Mouse (Mus musculus): ENCODE measurements at regions not wholly inside any gene's neighbourhood (a gene's known extent, or its start where the extent isn't known, plus 50 kb on each side); places are given as distances from the start of the nearest gene placed in this dataset.
"Not testable (repeated sequence)": the region's sequence is repeated elsewhere in the genome, so short reads cannot be mapped to it uniquely, and the experiment has no call there.

GRCm38 (mm10) chr8:86255431-86255830 lies 325.1 kb downstream of the Abcc12 start:
- Histone ChIP-seq H3K9me3 (ENCODE audit: low read length) (no peaks in the 10 kb centered on the region), H3K27me3 (ENCODE audit: insufficient read depth, low read length) (no peaks in the 10 kb centered on the region), H3K4me3 (replicated peaks; ENCODE audit: low read length) (no peak overlapping the region), H3K4me1 (replicated peaks; ENCODE audit: low read depth, low read length) (no peaks in the 10 kb centered on the region), H3K36me3 (ENCODE audit: insufficient read depth, low read length) (no peaks in the 10 kb centered on the region)
- TF ChIP-seq CTCF (conservative IDR thresholded peaks at IDR 0.05; ENCODE audit: low read length) (no peak), POU5F1 (IDR thresholded peaks at IDR 0.05; ENCODE audit: borderline replicate concordance, low read length) (no peak), NANOG (IDR thresholded peaks at IDR 0.05; ENCODE audit: borderline replicate concordance, low read length) (no peak)

- Histone ChIP-seq H3K4me3 (replicated peaks; ENCODE audit: low read length) (no peak overlapping the region), H3K27me3 (ENCODE audit: insufficient read depth, low read length) (no peaks in the 10 kb centered on the region), H3K9me3 (ENCODE audit: low read length) (no peaks in the 10 kb centered on the region), H3K36me3 (ENCODE audit: insufficient read depth, low read length) (no peaks in the 10 kb centered on the region), H3K4me1 (replicated peaks; ENCODE audit: low read depth, low read length) (no peaks in the 10 kb centered on the region)
- TF ChIP-seq POU5F1 (IDR thresholded peaks at IDR 0.05; ENCODE audit: borderline replicate concordance, low read length) (no peak), CTCF (conservative IDR thresholded peaks at IDR 0.05; ENCODE audit: low read length) (no peak), NANOG (IDR thresholded peaks at IDR 0.05; ENCODE audit: borderline replicate concordance, low read length) (no peak)
These were observed 325.8 kb downstream of the Abcc12 start for GRCm38 (mm10) chr8:86254680-86255079.

GRCm38 (mm10) chr8:86252696-86253355 lies 327.7 kb downstream of the Abcc12 start:
- Histone ChIP-seq H3K9me3 (ENCODE audit: low read length) (no peaks in the 10 kb centered on the region), H3K4me3 (replicated peaks; ENCODE audit: low read length) (no peak overlapping the region), H3K27me3 (ENCODE audit: insufficient read depth, low read length) (no peaks in the 10 kb centered on the region), H3K4me1 (replicated peaks; ENCODE audit: low read depth, low read length) (no peaks in the 10 kb centered on the region), H3K36me3 (ENCODE audit: insufficient read depth, low read length) (no peaks in the 10 kb centered on the region)
- TF ChIP-seq CTCF (conservative IDR thresholded peaks at IDR 0.05; ENCODE audit: low read length) (no peak), POU5F1 (IDR thresholded peaks at IDR 0.05; ENCODE audit: borderline replicate concordance, low read length) (no peak), NANOG (IDR thresholded peaks at IDR 0.05; ENCODE audit: borderline replicate concordance, low read length) (no peak)

- TF ChIP-seq POU5F1 (IDR thresholded peaks at IDR 0.05; ENCODE audit: borderline replicate concordance, low read length) (no peak), NANOG (IDR thresholded peaks at IDR 0.05; ENCODE audit: borderline replicate concordance, low read length) (no peak), CTCF (conservative IDR thresholded peaks at IDR 0.05; ENCODE audit: low read length) (no peak)
- H3K9me3 ChIP-seq (ENCODE audit: low read length) = no peaks in the 10 kb centered on the region
These were observed 345.8 kb downstream of the Abcc12 start for GRCm38 (mm10) chr8:86234696-86235095.

GRCm38 (mm10) chr8:86231994-86232393 lies 348.5 kb downstream of the Abcc12 start:
- not testable (repeated sequence) for H3K36me3 ChIP-seq (ENCODE audit: insufficient read depth, low read length); H3K4me1 ChIP-seq (replicated peaks; ENCODE audit: low read depth, low read length); H3K4me3 ChIP-seq (replicated peaks; ENCODE audit: low read length); H3K27me3 ChIP-seq (ENCODE audit: insufficient read depth, low read length); H3K9me3 ChIP-seq (ENCODE audit: low read length)

More at GRCm38 (mm10) chr8:86234696-86235095, 345.8 kb downstream of the Abcc12 start:
- no peaks in the 10 kb centered on the region for H3K27me3 ChIP-seq (ENCODE audit: insufficient read depth, low read length)
- H3K4me1 ChIP-seq (replicated peaks; ENCODE audit: low read depth, low read length) = no peaks in the 10 kb centered on the region
- no peak overlapping the region for H3K4me3 ChIP-seq (replicated peaks; ENCODE audit: low read length)
- H3K36me3 ChIP-seq (ENCODE audit: insufficient read depth, low read length) = no peaks in the 10 kb centered on the region

- TF ChIP-seq POU5F1 (IDR thresholded peaks at IDR 0.05; ENCODE audit: borderline replicate concordance, low read length) (no peak), NANOG (IDR thresholded peaks at IDR 0.05; ENCODE audit: borderline replicate concordance, low read length) (no peak), CTCF (conservative IDR thresholded peaks at IDR 0.05; ENCODE audit: low read length) (no peak)
- no peaks in the 10 kb centered on the region for H3K27me3 ChIP-seq (ENCODE audit: insufficient read depth, low read length)
- no peaks in the 10 kb centered on the region for H3K4me1 ChIP-seq (replicated peaks; ENCODE audit: low read depth, low read length)
These were observed 355.6 kb downstream of the Abcc12 start for GRCm38 (mm10) chr8:86224851-86225250.

DNA sequence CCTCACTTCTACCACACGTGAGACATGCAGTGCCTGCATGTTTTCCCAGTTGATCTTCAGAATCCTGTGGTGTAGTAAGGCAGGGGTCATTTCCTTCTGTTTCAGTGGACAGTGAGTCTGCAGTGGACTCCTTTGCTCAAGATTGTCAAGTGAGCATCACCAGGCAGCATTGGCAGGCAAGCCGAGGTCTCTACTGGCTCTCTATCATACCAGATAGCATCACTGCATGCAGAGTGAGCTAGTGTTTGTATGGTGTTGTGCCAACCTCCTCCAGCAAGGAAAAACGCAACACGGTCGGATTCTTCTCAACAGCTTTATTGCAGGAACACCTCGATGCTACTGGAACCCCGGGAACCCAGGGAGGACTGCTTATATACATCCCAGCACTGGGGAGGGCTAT lies 357.8 kb downstream of the Abcc12 start:
- no peak overlapping the region for H3K4me3 ChIP-seq (replicated peaks; ENCODE audit: low read length)
- H3K4me1 ChIP-seq (replicated peaks; ENCODE audit: low read depth, low read length) = no peaks in the 10 kb centered on the region
- H3K36me3 ChIP-seq (ENCODE audit: insufficient read depth, low read length) = no peaks in the 10 kb centered on the region
- H3K9me3 ChIP-seq (ENCODE audit: low read length) = no peaks in the 10 kb centered on the region
- TF ChIP-seq CTCF (conservative IDR thresholded peaks at IDR 0.05; ENCODE audit: low read length) = no peak
- no peak for TF ChIP-seq POU5F1 (IDR thresholded peaks at IDR 0.05; ENCODE audit: borderline replicate concordance, low read length)
- no peak for TF ChIP-seq NANOG (IDR thresholded peaks at IDR 0.05; ENCODE audit: borderline replicate concordance, low read length)
- H3K27me3 ChIP-seq (ENCODE audit: insufficient read depth, low read length) = no peaks in the 10 kb centered on the region

More at GRCm38 (mm10) chr8:86224851-86225250, 355.6 kb downstream of the Abcc12 start:
- Histone ChIP-seq H3K36me3 (ENCODE audit: insufficient read depth, low read length) (no peaks in the 10 kb centered on the region), H3K4me3 (replicated peaks; ENCODE audit: low read length) (no peak overlapping the region), H3K9me3 (ENCODE audit: low read length) (no peaks in the 10 kb centered on the region)

- no peak overlapping the region for H3K4me3 ChIP-seq (replicated peaks; ENCODE audit: low read length)
- H3K36me3 ChIP-seq (ENCODE audit: insufficient read depth, low read length) = no peaks in the 10 kb centered on the region
- no peaks in the 10 kb centered on the region for H3K4me1 ChIP-seq (replicated peaks; ENCODE audit: low read depth, low read length)
- TF ChIP-seq CTCF (conservative IDR thresholded peaks at IDR 0.05; ENCODE audit: low read length) = no peak
- H3K27me3 ChIP-seq (ENCODE audit: insufficient read depth, low read length) = no peaks in the 10 kb centered on the region
- H3K9me3 ChIP-seq (ENCODE audit: low read length) = no peaks in the 10 kb centered on the region
These were observed 358.3 kb downstream of the Abcc12 start for GRCm38 (mm10) chr8:86222228-86222627.

DNA sequence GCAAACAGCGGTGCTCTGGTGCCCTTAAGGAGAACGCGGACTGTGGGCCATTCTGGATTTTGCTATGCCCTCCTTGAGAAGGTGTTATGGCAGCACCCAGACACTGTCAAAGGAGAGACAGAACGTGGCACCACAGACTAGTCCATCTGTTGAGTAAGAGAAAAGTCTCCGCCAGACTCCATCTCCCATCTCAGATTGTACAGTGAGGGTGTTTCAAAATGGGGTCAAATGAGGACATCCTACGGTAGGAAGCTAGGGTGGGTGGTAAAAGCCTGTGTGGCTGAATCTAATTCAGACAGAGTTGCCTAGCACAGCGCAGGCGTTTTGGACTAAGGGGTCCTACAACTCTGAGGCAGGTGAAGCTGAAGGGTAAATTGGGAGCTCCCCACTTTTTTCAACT lies 366.1 kb downstream of the Abcc12 start:
- no peaks in the 10 kb centered on the region for H3K4me1 ChIP-seq (replicated peaks; ENCODE audit: low read depth, low read length)
- H3K4me3 ChIP-seq (replicated peaks; ENCODE audit: low read length) = no peak overlapping the region
- H3K36me3 ChIP-seq (ENCODE audit: insufficient read depth, low read length) = no peaks in the 10 kb centered on the region
- H3K27me3 ChIP-seq (ENCODE audit: insufficient read depth, low read length) = 0 out of 2 replicates have a peak, but pooled peaks cover 2% of the 10 kb centered on the region
- no peaks in the 10 kb centered on the region for H3K9me3 ChIP-seq (ENCODE audit: low read length)
- TF ChIP-seq CTCF (conservative IDR thresholded peaks at IDR 0.05; ENCODE audit: low read length) (no peak), NANOG (IDR thresholded peaks at IDR 0.05; ENCODE audit: borderline replicate concordance, low read length) (no peak), POU5F1 (IDR thresholded peaks at IDR 0.05; ENCODE audit: borderline replicate concordance, low read length) (no peak)

Data from E14TG2a.4 (cell line).